Mouse (Mus musculus) erythroblast, embryonic 14.5 days (primary cell): ENCODE measurements around the gene Lpp.

Source experiments
- GATA1 ChIP-seq: IDR thresholded peaks from 2 replicates; pipeline ENCODE4 v1.6.1; 2012; ENCODE audit warnings: low read length, inconsistent platforms, mixed read lengths
- TAL1 ChIP-seq: IDR thresholded peaks from 3 replicates; pipeline ENCODE4 v1.6.1; 2012; ENCODE audit warnings: low read length, inconsistent platforms, mixed read lengths

- TF ChIP-seq TAL1 (no peak), GATA1 (no peak)
Observed at GRCm38 (mm10) chr16:24659049-24659448, 265.7 kb downstream of the Lpp start.
